Mouse (Mus musculus) CH12.LX (cell line): ENCODE data around the gene Npas2. TPM values are rescaled to one million over a fixed set of nuclear protein-coding genes. Genes with fewer than 3 reads are reported as not detected.

Source experiments
- DNase-seq: peaks from one replicate; pipeline ENCODE4 v3.0.0-alpha.2; 2013; ENCODE audit errors: extremely low read depth
- H3K27ac ChIP-seq: 2 replicates; pipeline ENCODE4 v1.5.1; 2012; ENCODE audit warnings: low read depth, mild to moderate bottlenecking, control low read depth, moderate library complexity; ENCODE audit not compliant: insufficient read depth
- H3K27me3 ChIP-seq: replicated peaks from 2 replicates; pipeline ENCODE3; 2012; ENCODE audit warnings: inconsistent platforms
- H3K36me3 ChIP-seq, 2 experiments: replicated peaks in 1 of 2; 2 replicates each; pipeline versions ENCODE3 to v1.6.1; 2012; ENCODE audit warnings: inconsistent platforms in 1 of 2, low read length in 1 of 2, mild to moderate bottlenecking in 1 of 2, mixed read lengths in 1 of 2, moderate library complexity in 1 of 2; ENCODE audit not compliant: control insufficient read depth in 1 of 2, insufficient read depth in 1 of 2
- H3K4me1 ChIP-seq, 2 experiments: 2 replicates each; pipeline ENCODE4 v1.6.1; 2012; ENCODE audit warnings: inconsistent platforms in 1 of 2, moderate library complexity in 1 of 2; ENCODE audit not compliant: insufficient read depth in 2 of 2, control insufficient read depth in 1 of 2
- H3K4me2 ChIP-seq: 2 replicates; pipeline ENCODE4 v1.6.1; 2012; ENCODE audit warnings: low read depth, mild to moderate bottlenecking, control low read depth; ENCODE audit not compliant: poor library complexity, insufficient read depth, severe bottlenecking
- H3K4me3 ChIP-seq, 3 experiments: fragments of 150-350 bp in 1 of 3; sonication (generic) in 1 of 3; replicated peaks in 1 of 3; 2 replicates each; pipeline versions ENCODE3 to v1.5.1; 2011 to 2012; ENCODE audit warnings: low read depth in 2 of 3, low read length in 2 of 3, mild to moderate bottlenecking in 2 of 3, moderate library complexity in 2 of 3, control low read depth in 1 of 3, improper control_type of control experiment in 1 of 3, inconsistent platforms in 1 of 3, mixed read lengths in 1 of 3; ENCODE audit not compliant: poor library complexity in 1 of 3
- H3K79me2 ChIP-seq: replicated peaks from 2 replicates; pipeline ENCODE4 v1.6.1; 2012; ENCODE audit warnings: mild to moderate bottlenecking, moderate library complexity; ENCODE audit not compliant: control insufficient read depth, poor library complexity, insufficient read depth, severe bottlenecking; ENCODE audit errors: extremely low read depth
- H3K9ac ChIP-seq: 2 replicates; pipeline ENCODE4 v1.6.1; 2012; ENCODE audit warnings: low read depth, mild to moderate bottlenecking, control low read depth, moderate library complexity; ENCODE audit not compliant: insufficient read depth
- H3K9me3 ChIP-seq: replicated peaks from 2 replicates; pipeline ENCODE3; 2012; ENCODE audit warnings: low read length, inconsistent platforms, mixed read lengths
- CHD1 ChIP-seq: IDR thresholded peaks from 2 replicates; pipeline ENCODE4 v1.6.1; 2012; ENCODE audit warnings: low read depth, low read length, improper control_type of control experiment, inconsistent platforms
- CHD2 ChIP-seq: IDR thresholded peaks from 2 replicates; pipeline ENCODE4 v1.6.1; 2011; ENCODE audit warnings: low read length, improper control_type of control experiment
- GABPA ChIP-seq: IDR thresholded peaks from 2 replicates; pipeline ENCODE4 v1.6.1; 2012; ENCODE audit warnings: low read depth, low read length, improper control_type of control experiment, inconsistent platforms; ENCODE audit not compliant: insufficient replicate concordance
- HCFC1 ChIP-seq: IDR thresholded peaks from 2 replicates; pipeline ENCODE4 v1.6.1; 2012; ENCODE audit warnings: low read depth, mild to moderate bottlenecking, inconsistent platforms, low read length, improper control_type of control experiment
- MAFK ChIP-seq: IDR thresholded peaks from 2 replicates; pipeline ENCODE4 v1.6.1; 2011; ENCODE audit warnings: low read length, improper control_type of control experiment; ENCODE audit not compliant: insufficient replicate concordance
- MAX ChIP-seq: IDR thresholded peaks from 2 replicates; pipeline ENCODE4 v1.6.1; 2011; ENCODE audit warnings: low read length, improper control_type of control experiment
- MAZ ChIP-seq: IDR thresholded peaks from 2 replicates; pipeline ENCODE4 v1.6.1; 2012; ENCODE audit warnings: low read depth, mild to moderate bottlenecking, inconsistent platforms, low read length, improper control_type of control experiment, moderate library complexity
- MEF2A ChIP-seq: IDR thresholded peaks from 2 replicates; pipeline ENCODE4 v1.6.1; 2014; ENCODE audit warnings: low read depth, mild to moderate bottlenecking, inconsistent platforms, low read length, improper control_type of control experiment, borderline replicate concordance
- PAX5 ChIP-seq: IDR thresholded peaks from 2 replicates; pipeline ENCODE4 v1.6.1; 2012; ENCODE audit warnings: low read length, inconsistent platforms, mixed read lengths
- POLR2A ChIP-seq: IDR thresholded peaks from 2 replicates; pipeline ENCODE4 v1.6.1; 2011; ENCODE audit warnings: low read depth, mild to moderate bottlenecking, improper control_type of control experiment, low read length
- TBP ChIP-seq: conservative IDR thresholded peaks from 2 replicates; pipeline ENCODE4 v1.6.1; 2011; ENCODE audit warnings: low read depth, low read length, improper control_type of control experiment
- UBTF ChIP-seq: IDR thresholded peaks from 2 replicates; pipeline ENCODE4 v1.6.1; 2012; ENCODE audit warnings: low read depth, mild to moderate bottlenecking, inconsistent platforms, low read length, improper control_type of control experiment, moderate library complexity
- dilution Hi-C: fragments of 300-500 bp; cut with MboI; formaldehyde crosslinking; loops from 2 replicates; pipeline ENCODE4 v1.14.3; 2020; ENCODE audit warnings: low sequenced_read_pairs; ENCODE audit not compliant: extremely low pct_unique_long_range_greater_than_20kb, extremely low pct_ligation_motif_present
- in situ Hi-C: fragments of 300-500 bp; cut with MboI; formaldehyde crosslinking; loops from 3 replicates; pipeline ENCODE4 v1.14.3; 2019; ENCODE audit warnings: low sequenced_read_pairs, low pct_ligation_motif_present, low pct_unique_long_range_greater_than_20kb, mixed read lengths
- polyA plus RNA-seq: library from polyadenylated mRNA; unstranded; fragments of >175 nt; gene quantifications from 2 replicates; pipeline ENCODE4 v1.2.1, GENCODE M21; 2012; ENCODE audit warnings: low read depth; ENCODE audit not compliant: insufficient read length
- total RNA-seq, 2 experiments: library from RNA; depleted of rRNA; stranded (reverse); fragments of 300-350 nt in 1 of 2; fragments of >200 nt in 1 of 2; gene quantifications; 2 replicates each; pipeline ENCODE4 v1.2.3; 2012 to 2014

The Npas2 gene
- total and polyA plus RNA-seq, 3 experiments = 0.13 TPM; not detected in 2

DNA sequence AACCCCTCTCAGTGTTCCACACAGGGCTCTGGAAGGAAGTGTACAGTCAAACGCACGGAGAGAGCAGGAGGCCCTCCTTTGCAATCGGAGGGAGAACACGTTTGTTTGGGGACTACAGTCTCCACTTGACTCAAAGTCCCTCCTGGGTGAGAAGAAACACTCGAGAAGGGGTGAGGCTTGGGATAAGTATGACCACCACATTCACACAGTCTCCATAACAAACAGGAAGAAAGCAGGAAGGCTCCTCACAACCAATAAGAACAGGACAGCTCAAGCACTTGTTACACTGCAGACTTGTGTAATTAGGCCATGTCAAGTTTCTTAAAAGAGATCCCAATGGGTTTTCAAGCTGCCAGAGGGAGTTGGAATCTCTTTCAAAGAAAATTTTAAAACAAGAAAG, 2.4 kb upstream of the Npas2 start:
- TF ChIP-seq MAZ (no peak), MAX (no peak), PAX5 (no peak), CHD1 (no peak), MAFK (no peak), MEF2A (no peak), GABPA (no peak)
- in situ Hi-C loops = no loop called here
- H3K9ac ChIP-seq = no peak overlapping the region
- H3K9me3 ChIP-seq = peaks cover 17% of the 10 kb centered on the region
- H3K4me1 ChIP-seq = no peaks in the 10 kb centered on the region
- H3K36me3 ChIP-seq = no peaks in the 10 kb centered on the region
- H3K27ac ChIP-seq = no peak overlapping the region
- H3K4me2 ChIP-seq = no peak overlapping the region
- H3K27me3 ChIP-seq = no peaks in the 10 kb centered on the region
- no peak overlapping the region for H3K4me3 ChIP-seq
- no peaks in the 10 kb centered on the region for H3K79me2 ChIP-seq
- dilution Hi-C loops = no loop called here
- no peak for DNase-seq

DNA sequence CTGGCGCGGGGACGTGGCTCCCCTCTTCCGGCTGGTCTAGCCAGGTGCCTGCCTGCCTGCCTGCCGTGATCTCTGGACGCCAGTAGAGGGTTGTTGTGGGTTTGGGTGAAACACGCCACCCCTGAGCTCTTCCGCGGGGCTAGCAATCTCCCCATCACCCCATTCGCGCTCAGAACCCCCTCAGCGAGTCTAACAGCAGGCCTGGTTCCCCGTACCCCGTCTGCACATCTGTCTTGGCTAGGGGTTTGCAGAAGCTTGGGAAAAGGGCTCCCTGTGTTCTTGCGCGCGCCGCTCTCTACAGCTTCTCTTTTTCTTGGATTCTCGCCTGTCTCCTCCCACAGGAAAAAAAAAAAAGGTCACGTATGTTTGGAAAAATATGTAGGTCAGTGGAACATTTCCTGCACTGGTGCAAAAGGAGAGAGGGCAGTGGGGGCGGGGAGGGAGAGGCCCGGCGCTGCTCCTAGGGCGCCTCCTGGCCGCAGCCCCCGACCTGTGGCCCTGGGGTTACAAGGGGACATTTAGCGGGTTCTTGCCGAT, 1.0 kb upstream of the Npas2 start:
- dilution Hi-C loops = no loop called here

DNA sequence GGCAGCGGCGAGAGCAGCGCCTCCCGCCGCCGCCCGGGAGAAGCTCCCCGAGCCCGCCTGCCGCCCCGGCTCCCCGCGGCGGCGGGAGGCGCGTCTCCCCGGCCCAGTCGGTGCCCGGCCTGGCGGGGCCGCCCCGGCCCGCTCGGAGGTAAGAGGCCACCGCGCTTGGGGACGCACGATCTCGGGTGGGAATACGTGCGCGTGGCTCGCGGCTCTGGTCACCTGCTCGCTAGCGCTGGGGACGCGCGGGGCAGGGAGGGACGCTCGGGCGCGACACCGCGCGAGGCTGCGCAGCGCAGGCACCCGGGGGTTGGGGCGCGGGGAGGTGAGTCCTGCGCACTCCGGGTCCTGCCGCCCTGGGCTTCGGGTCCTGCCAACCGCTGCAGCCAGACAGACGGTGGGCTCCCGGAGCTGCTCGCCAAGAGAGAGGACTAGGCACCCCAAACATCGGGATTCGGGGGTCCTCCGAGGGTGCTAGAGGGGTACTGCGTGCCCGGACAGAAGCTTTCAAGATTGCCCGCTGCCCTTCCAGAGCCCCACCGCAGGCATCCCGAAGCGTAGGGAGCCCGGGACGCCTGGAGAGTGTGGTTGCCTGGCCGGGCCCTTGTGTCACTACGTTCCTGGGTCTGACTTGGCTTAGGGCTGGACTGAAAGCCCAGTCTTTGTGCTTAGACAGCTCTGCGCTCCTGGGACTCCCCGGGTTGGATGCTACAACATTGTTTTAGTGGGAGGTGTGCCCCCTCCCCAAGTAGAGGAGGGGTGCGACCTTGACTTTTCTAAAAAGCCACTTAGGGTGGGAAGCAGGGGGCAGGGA, 538 bp downstream of the Npas2 start:
- dilution Hi-C loops (no loop called here), in situ Hi-C loops (no loop called here)

More for the DNA sequence above, 1.0 kb upstream of the Npas2 start:
- Histone ChIP-seq H3K4me2 (no peak overlapping the region), H3K9ac (no peak overlapping the region), H3K4me1 (peaks cover 0 to 6% of the 10 kb centered on the region in 2 experiments; a peak in 2 of 4 replicates), H3K27me3 (no peaks in the 10 kb centered on the region), H3K9me3 (peaks cover 17% of the 10 kb centered on the region), H3K4me3 (no peak overlapping the region), H3K27ac (no peak overlapping the region), H3K36me3 (no peaks in the 10 kb centered on the region), H3K79me2 (no peaks in the 10 kb centered on the region)
- in situ Hi-C loops = no loop called here
- TF ChIP-seq HCFC1 (no peak), UBTF (no peak), CHD1 (no peak)
- no peak for DNase-seq

More for the DNA sequence above, 538 bp downstream of the Npas2 start:
- H3K9me3 ChIP-seq = peaks cover 17% of the 10 kb centered on the region
- peaks cover 0 to 6% of the 10 kb centered on the region in 2 experiments; a peak in 2 of 4 replicates for H3K4me1 ChIP-seq
- H3K27me3 ChIP-seq = no peaks in the 10 kb centered on the region
- no peak overlapping the region for H3K4me3 ChIP-seq
- no peak for DNase-seq
- no peaks in the 10 kb centered on the region for H3K36me3 ChIP-seq
- TF ChIP-seq MEF2A (no peak), POLR2A (no peak), TBP (no peak), MAZ (no peak), CHD2 (no peak)
- H3K4me2 ChIP-seq = no peak overlapping the region
- H3K9ac ChIP-seq = no peak overlapping the region
- no peak overlapping the region for H3K27ac ChIP-seq
- H3K79me2 ChIP-seq = no peaks in the 10 kb centered on the region
